Mouse (Mus musculus) spleen, adult 2 months (tissue): ENCODE results near the gene Efna4. TPM values are rescaled to one million over a fixed set of nuclear protein-coding genes. Genes with fewer than 3 reads are reported as not detected.

Experiments used
- DNase-seq, 2 experiments: peaks; one replicate each; pipeline versions ENCODE4 v3.0.0 to v3.0.0-alpha.2; 2012 to 2021; ENCODE audit warnings: low spot score in 2 of 2, low read depth in 1 of 2
- H3K27ac ChIP-seq: fragments of 200-500 bp; 2 replicates; pipeline ENCODE4 v1.5.1; 2012; ENCODE audit warnings: low read length, inconsistent platforms; ENCODE audit not compliant: insufficient read depth
- H3K27me3 ChIP-seq: fragments of 200-500 bp; 2 replicates; pipeline ENCODE4 v1.6.1; 2012; ENCODE audit warnings: mild to moderate bottlenecking, moderate library complexity, low read length, inconsistent platforms; ENCODE audit not compliant: control insufficient read depth, insufficient read depth
- H3K36me3 ChIP-seq: fragments of 200-500 bp; 2 replicates; pipeline ENCODE4 v1.6.1; 2012; ENCODE audit warnings: mild to moderate bottlenecking, low read length, inconsistent platforms; ENCODE audit not compliant: control insufficient read depth, insufficient read depth
- H3K4me1 ChIP-seq: fragments of 200-500 bp; 2 replicates; pipeline ENCODE4 v1.6.1; 2011; ENCODE audit warnings: inconsistent platforms; ENCODE audit not compliant: control insufficient read depth, insufficient read depth, insufficient read length
- H3K4me3 ChIP-seq: fragments of 200-500 bp; 2 replicates; pipeline ENCODE4 v1.5.1; 2011; ENCODE audit warnings: mild to moderate bottlenecking, inconsistent platforms; ENCODE audit not compliant: insufficient read depth, insufficient read length; ENCODE audit errors: extremely low read depth
- CTCF ChIP-seq: fragments of 200-500 bp; IDR thresholded peaks from 2 replicates; pipeline ENCODE4 v1.5.1; 2011; ENCODE audit warnings: mild to moderate bottlenecking, inconsistent platforms; ENCODE audit not compliant: insufficient read depth, insufficient read length, insufficient replicate concordance; ENCODE audit errors: extremely low read depth
- POLR2A ChIP-seq: fragments of 200-500 bp; IDR thresholded peaks from 2 replicates; pipeline ENCODE4 v1.6.1; 2011; ENCODE audit warnings: low read depth, low read length, inconsistent platforms
- WGBS: fragments of 180-500 bp; shearing (Covaris S2); methylation state at CpG from one replicate; pipeline ENCODE4 v1.1.7; 2018; 5-methylcytosine and 5-hydroxymethylcytosine counted together
- polyA plus RNA-seq: library from polyadenylated mRNA; depleted of rRNA; stranded (reverse); fragments of >200 nt; gene quantifications from 2 replicates; pipeline ENCODE4 v1.2.3, GENCODE M21; 2012

Efna4 gene
- polyA plus RNA-seq, 1 experiment: 0.62 TPM

DNA sequence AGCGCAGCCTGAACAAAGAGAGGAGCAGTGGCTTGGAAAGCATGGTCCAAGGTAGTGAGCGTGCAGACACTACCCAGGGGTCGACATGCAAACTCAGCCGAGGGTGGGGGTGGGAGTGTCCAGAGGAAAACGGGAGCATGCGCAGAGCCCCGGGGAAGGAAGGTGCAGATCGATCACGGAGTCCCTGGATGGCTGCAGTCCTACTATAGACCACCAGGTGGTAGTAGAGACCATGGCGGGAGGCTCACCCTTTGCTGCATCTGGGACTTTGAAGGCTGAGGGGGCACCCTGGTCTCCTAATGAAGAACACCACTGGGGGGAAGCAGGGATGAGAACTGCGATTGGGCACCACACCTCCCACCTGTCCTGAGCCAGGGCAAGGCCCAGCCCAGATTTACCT is 2.6 kb upstream of the Efna4 start:
- H3K4me3 ChIP-seq: no peak overlapping the region
- H3K27ac ChIP-seq: no peak overlapping the region
- TF ChIP-seq POLR2A (no peak), CTCF (peak; percentile 95)
- H3K36me3 ChIP-seq: no peaks in the 10 kb centered on the region
- H3K4me1 ChIP-seq: peaks cover 8% of the 10 kb centered on the region
- peaks cover 5% of the 10 kb centered on the region; the same call in 1 of the 2 replicates for H3K27me3 ChIP-seq
- 15% methylated on average over 11 of the region's 11 CpGs for WGBS
- DNase-seq: peak; percentile 38 to 75

DNA sequence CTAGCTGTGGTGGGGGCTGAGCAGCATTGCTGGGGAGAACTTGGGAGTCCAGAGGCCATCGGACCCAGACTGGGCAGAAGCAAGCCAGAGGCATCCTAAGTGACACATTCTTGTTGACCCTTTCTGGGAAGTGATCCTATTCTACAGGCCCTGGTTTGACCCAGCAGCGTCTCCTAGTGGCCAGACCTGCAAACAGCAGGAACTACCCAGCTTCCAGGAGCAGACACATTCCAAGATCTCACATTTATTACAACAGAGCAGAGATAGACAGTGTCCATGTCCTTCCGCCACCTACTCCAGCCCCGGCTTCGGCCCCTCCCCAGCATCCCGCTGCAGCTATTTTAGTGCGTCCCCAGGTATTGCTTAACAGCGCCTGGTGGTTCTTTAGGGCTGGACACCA is 1.6 kb upstream of the Efna4 start:
- Histone ChIP-seq H3K27me3 (peaks cover 5% of the 10 kb centered on the region; the same call in 1 of the 2 replicates), H3K4me1 (peaks cover 8% of the 10 kb centered on the region), H3K36me3 (no peaks in the 10 kb centered on the region), H3K27ac (no peak overlapping the region), H3K4me3 (no peak overlapping the region)
- no peak for TF ChIP-seq POLR2A
- peak; percentile 72; the same call in 1 of the 2 replicates for TF ChIP-seq CTCF
- 43% methylated on average over 8 of the region's 8 CpGs for WGBS
- peak in 1 of 2 experiments; percentile 46 for DNase-seq

DNA sequence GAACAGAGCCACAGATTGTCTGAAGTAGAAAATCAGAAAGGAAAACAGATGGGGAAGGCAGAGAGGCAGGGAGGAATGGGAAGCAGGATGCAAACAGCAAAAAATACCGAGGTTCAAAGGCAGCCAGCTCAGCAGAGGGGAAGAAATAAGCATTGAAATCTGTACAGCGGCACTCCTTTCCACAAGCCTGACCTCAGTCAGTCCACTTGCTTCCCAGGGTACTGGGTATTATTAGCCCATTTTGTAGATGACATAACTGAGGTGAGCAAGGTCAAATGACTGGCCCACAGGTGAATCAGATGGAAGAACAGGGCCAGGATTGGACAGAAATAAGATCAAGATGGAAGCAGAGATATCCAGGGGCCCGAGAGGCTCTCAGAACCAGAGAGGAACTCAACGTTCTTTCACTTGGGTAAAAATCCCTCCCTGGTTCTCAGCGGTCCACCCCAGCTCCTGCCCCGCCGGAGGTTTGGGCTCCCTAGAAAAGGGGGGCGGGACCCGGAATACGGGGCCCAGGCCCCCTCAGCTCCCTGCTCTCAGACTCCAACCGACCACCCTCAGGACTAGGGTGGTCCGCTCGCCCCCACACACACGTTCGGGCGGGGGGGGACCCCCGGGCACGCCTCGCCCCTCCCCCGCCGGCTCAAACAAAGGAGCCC is 637 bp downstream of the Efna4 start:
- no peak for DNase-seq
- Histone ChIP-seq H3K27me3 (peaks cover 5% of the 10 kb centered on the region; the same call in 1 of the 2 replicates), H3K4me1 (peaks cover 8% of the 10 kb centered on the region), H3K4me3 (peak overlapping the region; percentile 63; the same call in 1 of the 2 replicates), H3K36me3 (no peaks in the 10 kb centered on the region), H3K27ac (no peak overlapping the region)
- no peak for TF ChIP-seq POLR2A
- TF ChIP-seq CTCF: no peak
- WGBS: 2% methylated on average over 21 of the region's 21 CpGs

DNA sequence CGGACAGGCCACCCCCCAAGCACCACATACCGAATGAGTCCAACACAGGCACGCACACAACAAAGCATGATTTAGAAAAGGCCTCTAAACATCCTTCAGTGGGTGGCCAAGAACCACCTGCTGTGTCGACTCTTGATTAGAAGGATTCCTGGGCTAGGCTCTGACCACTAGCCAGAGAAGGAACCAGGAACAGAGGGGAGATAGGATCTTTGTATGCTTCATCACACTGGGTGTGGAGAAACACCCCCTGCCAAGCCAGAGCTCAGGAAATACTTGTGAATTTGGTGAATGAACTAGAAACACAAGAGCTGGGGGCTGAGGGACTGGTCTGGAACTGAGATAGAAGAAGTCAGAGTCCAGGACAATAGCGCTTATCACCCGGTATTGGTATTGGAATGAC is 1.3 kb downstream of the Efna4 start:
- H3K27me3 ChIP-seq: peaks cover 5% of the 10 kb centered on the region; the same call in 1 of the 2 replicates
- DNase-seq: no peak
- no peaks in the 10 kb centered on the region for H3K36me3 ChIP-seq
- H3K4me3 ChIP-seq: no peak overlapping the region
- no peak overlapping the region for H3K27ac ChIP-seq
- peaks cover 8% of the 10 kb centered on the region for H3K4me1 ChIP-seq
- WGBS: 67% methylated on average over 6 of the region's 6 CpGs
- TF ChIP-seq POLR2A: no peak
- no peak for TF ChIP-seq CTCF

DNA sequence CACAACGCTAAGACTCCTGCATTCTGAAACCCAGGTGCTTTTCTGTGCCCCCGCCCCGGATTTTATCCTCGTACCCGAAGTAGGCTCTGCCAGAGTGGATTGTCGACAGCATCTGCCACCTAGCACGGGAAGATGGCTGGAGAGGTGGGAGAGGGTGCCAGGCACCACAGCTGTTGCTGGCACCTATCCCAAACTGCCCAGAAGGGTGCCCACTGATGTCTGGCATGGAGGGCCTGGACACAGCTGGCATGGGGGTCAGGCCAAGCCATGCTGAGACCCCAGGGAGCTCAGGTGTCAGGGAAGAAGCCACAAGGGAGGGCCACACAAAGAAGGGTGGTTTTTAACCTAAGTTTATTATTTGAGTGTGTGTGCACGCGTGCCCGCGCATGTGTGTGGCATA is 4.8 kb downstream of the Efna4 start:
- no peak for DNase-seq
- H3K4me1 ChIP-seq: peaks cover 6% of the 10 kb centered on the region
- H3K27ac ChIP-seq: no peak overlapping the region
- H3K36me3 ChIP-seq: no peaks in the 10 kb centered on the region
- peaks cover 5% of the 10 kb centered on the region; the same call in 1 of the 2 replicates for H3K27me3 ChIP-seq
- 92% methylated on average over 11 of the region's 11 CpGs for WGBS
- no peak for TF ChIP-seq CTCF
- no peak for TF ChIP-seq POLR2A
- no peak overlapping the region for H3K4me3 ChIP-seq

DNA sequence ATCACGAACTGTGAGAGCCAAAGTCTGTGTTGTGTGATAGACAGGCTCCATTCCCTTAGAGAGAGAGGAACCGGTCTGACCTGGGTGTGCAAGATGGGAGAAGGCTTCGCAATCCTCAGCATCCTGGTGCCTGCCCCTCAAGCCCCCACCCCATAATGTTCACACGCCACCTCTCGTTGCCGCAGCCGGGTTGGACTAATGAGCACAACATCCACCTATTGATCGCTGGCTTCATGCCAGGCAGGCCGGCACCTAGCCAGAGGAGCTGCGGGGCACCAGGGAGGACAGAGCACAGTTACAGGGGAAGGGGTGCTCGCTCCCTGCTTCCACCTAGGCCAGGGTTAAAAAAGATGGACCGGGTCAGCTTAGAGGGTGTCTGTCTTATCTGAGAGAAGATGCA is 5.4 kb downstream of the Efna4 start:
- no peak overlapping the region for H3K27ac ChIP-seq
- H3K4me1 ChIP-seq: peaks cover under 1% of the 10 kb centered on the region
- no peak for DNase-seq
- whole genome bisulfite sequencing: 90% methylated on average over 12 of the region's 12 CpGs
- TF ChIP-seq POLR2A (no peak), CTCF (no peak)
- H3K4me3 ChIP-seq: no peak overlapping the region
- peaks cover 2% of the 10 kb centered on the region; the same call in 1 of the 2 replicates for H3K27me3 ChIP-seq
- H3K36me3 ChIP-seq: no peaks in the 10 kb centered on the region

DNA sequence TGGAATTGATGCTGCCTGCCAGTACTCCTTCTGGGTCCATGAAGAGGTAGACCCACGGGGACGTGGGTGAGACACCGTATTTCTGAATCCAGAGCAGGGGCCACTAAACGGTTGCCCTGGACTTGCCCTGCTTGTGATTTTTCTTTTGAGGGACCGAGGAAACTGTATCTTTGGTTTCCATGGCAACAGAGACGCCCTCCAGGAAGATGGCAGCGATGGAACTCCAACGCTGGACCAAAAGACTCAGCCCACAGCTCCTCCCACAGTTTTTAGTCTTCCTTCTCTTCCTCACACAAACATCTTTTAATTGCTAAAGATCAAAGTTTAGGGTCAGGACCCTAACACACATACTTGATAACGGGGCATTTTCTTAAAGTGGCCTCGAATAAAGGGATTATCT is 5.8 kb downstream of the Efna4 start:
- DNase-seq: no peak
- Histone ChIP-seq H3K36me3 (no peaks in the 10 kb centered on the region), H3K4me1 (no peaks in the 10 kb centered on the region; the same call in 1 of the 2 replicates), H3K27ac (no peak overlapping the region), H3K27me3 (no peaks in the 10 kb centered on the region), H3K4me3 (no peak overlapping the region)
- no peak for TF ChIP-seq POLR2A
- 84% methylated on average over 10 of the region's 10 CpGs for WGBS
